Mouse (Mus musculus): Measurements from ENCODE around the gene Mcam. TPM values are rescaled to one million over a fixed set of nuclear protein-coding genes. Genes with fewer than 3 reads are reported as not detected.

The Mcam gene
- polyA plus RNA-seq, 1 experiment from 2014 or later, result 113 TPM

DNA sequence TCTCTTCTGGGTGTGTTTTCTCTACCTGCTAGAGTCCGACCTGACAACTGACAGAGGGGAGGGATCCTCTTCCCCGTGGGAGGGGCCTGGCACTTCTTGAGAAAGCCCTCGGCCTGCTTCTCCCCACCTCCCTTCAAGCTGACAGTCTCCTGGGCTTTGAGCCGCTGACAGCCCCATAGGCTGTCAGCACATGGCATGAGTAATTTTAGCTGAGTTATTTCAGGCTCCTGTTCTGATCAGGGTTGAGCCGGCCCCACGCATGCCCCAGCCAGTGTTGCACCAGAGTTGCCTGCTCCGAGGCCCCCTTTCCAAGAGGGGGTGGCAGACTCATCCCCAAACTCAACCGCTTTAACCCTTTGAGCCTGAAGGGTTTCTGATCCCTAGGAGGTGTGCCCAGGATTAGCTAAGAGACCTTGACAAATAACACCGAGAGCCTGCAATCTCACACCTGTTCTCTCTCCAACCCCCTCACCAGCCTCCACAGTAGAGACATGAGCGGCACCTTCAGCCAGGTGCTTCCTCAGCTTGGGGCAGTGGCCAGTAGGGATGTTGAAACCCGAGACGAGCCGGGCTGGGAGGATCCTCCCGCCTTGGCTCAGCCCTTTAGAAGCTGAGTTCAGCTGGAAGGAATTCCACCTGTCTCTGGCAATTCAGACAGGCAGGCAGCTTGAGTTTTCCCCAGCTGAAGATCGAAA lies 46.4 kb upstream of the Mcam start:
- no peak overlapping the region for H3K27ac ChIP-seq (ENCODE audit: low read length)
- no peak for TF ChIP-seq EP300 (IDR thresholded peaks at IDR 0.05)
- TF ChIP-seq CTCF (IDR thresholded peaks at IDR 0.05), result no peak
- DNase-seq (ENCODE audit: low spot score) (peak; percentile 48), ATAC-seq (no peak)
- 0 out of 2 replicates have a peak, but pooled peaks cover 5% of the 10 kb centered on the region for H3K36me3 ChIP-seq (ENCODE audit: insufficient read depth, low read length)
- H3K9me3 ChIP-seq (ENCODE audit: low read length), result no peaks in the 10 kb centered on the region
- H3K27me3 ChIP-seq (replicated peaks; ENCODE audit: insufficient read depth, low read length), result no peaks in the 10 kb centered on the region; the same call in 1 of the 2 replicates
- H3K4me3 ChIP-seq (ENCODE audit: low read depth, low read length), result no peak overlapping the region
- 10% methylated on average over 15 of the region's 15 CpGs for WGBS
- 0 out of 2 replicates have a peak overlapping the region, but pooled peaks have one; percentile 3 for H3K4me2 ChIP-seq (replicated peaks; ENCODE audit: low read depth, low read length)
- H3K4me1 ChIP-seq (ENCODE audit: insufficient read depth, low read depth, low read length), result peaks cover 15% of the 10 kb centered on the region; the same call in 1 of the 2 replicates
- no peak overlapping the region for H3K9ac ChIP-seq (replicated peaks; ENCODE audit: low read depth)

GRCm38 (mm10) chr9:44088877-44089608 lies 45.2 kb upstream of the Mcam start:
- 45% methylated on average over 12 of the region's 12 CpGs for WGBS
- H3K4me1 ChIP-seq (ENCODE audit: insufficient read depth, low read depth, low read length), result peaks cover 11% of the 10 kb centered on the region; the same call in 1 of the 2 replicates
- DNase-seq (ENCODE audit: low spot score) (peak; percentile 59), ATAC-seq (no peak)
- no peaks in the 10 kb centered on the region for H3K9me3 ChIP-seq (ENCODE audit: low read length)
- no peak overlapping the region for H3K9ac ChIP-seq (replicated peaks; ENCODE audit: low read depth)
- no peak overlapping the region for H3K27ac ChIP-seq (ENCODE audit: low read length)
- H3K4me3 ChIP-seq (ENCODE audit: low read depth, low read length), result no peak overlapping the region
- no peak overlapping the region for H3K4me2 ChIP-seq (replicated peaks; ENCODE audit: low read depth, low read length)
- no peaks in the 10 kb centered on the region; the same call in 1 of the 2 replicates for H3K27me3 ChIP-seq (replicated peaks; ENCODE audit: insufficient read depth, low read length)
- H3K36me3 ChIP-seq (ENCODE audit: insufficient read depth, low read length), result 0 out of 2 replicates have a peak, but pooled peaks cover 5% of the 10 kb centered on the region
- TF ChIP-seq EP300 (IDR thresholded peaks at IDR 0.05) (no peak), CTCF (IDR thresholded peaks at IDR 0.05) (no peak)

DNA sequence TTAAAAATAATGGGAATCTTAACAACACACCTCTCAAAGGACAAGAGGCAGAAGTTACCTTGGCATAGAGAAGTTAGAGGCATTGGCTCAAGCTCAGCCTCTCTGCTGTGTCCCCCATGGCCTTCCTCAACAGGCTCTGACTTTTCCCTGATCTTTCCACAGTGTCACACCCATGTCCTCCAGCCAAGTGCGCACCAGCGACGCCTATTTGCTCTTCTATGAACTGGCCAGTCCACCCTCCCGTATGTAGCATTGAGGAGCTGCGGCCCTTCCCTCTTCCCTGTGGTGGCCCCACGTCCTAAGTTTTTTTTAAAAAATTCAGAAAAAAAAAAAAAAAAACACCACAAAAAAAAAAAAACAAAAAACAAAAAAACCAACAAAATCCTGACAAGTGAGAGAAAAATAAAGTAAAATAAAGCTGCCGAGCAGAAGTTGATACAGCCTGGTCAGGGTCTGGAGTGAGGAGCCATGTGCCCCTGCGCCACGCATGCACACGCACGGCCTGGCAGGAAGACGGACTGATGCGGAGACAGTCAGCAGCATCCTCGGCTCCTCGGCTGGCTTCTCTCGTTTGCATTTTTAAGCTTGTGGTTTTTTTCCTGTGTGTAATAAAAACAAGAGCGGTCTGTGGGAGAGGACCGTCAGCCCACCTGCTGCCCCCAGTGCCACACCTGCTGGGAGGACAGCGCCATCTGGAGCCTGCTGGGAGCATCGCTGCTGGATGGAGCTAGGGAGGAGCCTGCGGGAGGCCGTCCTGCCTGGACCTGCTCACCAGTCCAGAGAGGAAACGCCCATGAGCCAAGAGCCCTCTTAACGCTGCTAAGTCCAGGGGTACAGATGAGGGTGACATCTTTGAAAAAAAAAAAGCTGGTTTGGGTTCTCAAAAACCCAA lies 40.4 kb upstream of the Mcam start:
- 37% methylated on average over 24 of the region's 24 CpGs for WGBS
- H3K4me1 ChIP-seq (ENCODE audit: insufficient read depth, low read depth, low read length), result no peaks in the 10 kb centered on the region
- H3K9ac ChIP-seq (replicated peaks; ENCODE audit: low read depth), result no peak overlapping the region
- H3K36me3 ChIP-seq (ENCODE audit: insufficient read depth, low read length), result 0 out of 2 replicates have a peak, but pooled peaks cover 5% of the 10 kb centered on the region
- no peaks in the 10 kb centered on the region for H3K9me3 ChIP-seq (ENCODE audit: low read length)
- no peak overlapping the region for H3K27ac ChIP-seq (ENCODE audit: low read length)
- peak; percentile 80 for ATAC-seq
- TF ChIP-seq CTCF (IDR thresholded peaks at IDR 0.05), result peak; percentile 88
- TF ChIP-seq EP300 (IDR thresholded peaks at IDR 0.05), result no peak
- no peak overlapping the region for H3K4me2 ChIP-seq (replicated peaks; ENCODE audit: low read depth, low read length)
- H3K27me3 ChIP-seq (replicated peaks; ENCODE audit: insufficient read depth, low read length), result no peaks in the 10 kb centered on the region
- peak; percentile 75 for DNase-seq (ENCODE audit: low spot score)
- no peak overlapping the region for H3K4me3 ChIP-seq (ENCODE audit: low read depth, low read length)

DNA sequence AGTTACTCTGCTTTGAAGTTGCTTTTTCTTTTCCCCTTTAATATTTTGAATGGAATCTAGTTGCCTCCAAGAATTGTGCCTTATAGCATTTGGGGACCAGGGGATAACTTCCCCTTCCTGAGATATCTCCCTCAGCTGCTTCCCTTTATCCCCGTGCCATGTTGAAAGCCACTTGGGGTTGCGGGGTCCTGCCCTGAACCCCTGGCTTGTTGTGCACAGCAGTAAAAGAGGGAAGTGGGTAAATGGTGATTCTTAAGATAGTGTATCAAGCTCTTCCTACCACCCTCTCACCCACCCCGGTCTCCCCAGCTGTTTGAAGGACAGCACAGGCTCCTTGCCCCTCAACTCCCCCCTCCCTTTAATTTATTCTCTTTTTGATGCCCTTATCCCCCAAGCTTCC lies 39.5 kb upstream of the Mcam start:
- 81% methylated on average over 3 of the region's 3 CpGs for WGBS
- Histone ChIP-seq H3K4me1 (ENCODE audit: insufficient read depth, low read depth, low read length) (no peaks in the 10 kb centered on the region), H3K9ac (replicated peaks; ENCODE audit: low read depth) (no peak overlapping the region), H3K4me2 (replicated peaks; ENCODE audit: low read depth, low read length) (no peak overlapping the region), H3K4me3 (ENCODE audit: low read depth, low read length) (no peak overlapping the region), H3K36me3 (ENCODE audit: insufficient read depth, low read length) (0 out of 2 replicates have a peak, but pooled peaks cover 5% of the 10 kb centered on the region), H3K9me3 (ENCODE audit: low read length) (no peaks in the 10 kb centered on the region), H3K27me3 (replicated peaks; ENCODE audit: insufficient read depth, low read length) (no peaks in the 10 kb centered on the region), H3K27ac (ENCODE audit: low read length) (no peak overlapping the region)
- ATAC-seq (no peak), DNase-seq (ENCODE audit: low spot score) (no peak)
- no peak for TF ChIP-seq CTCF (IDR thresholded peaks at IDR 0.05)
- TF ChIP-seq EP300 (IDR thresholded peaks at IDR 0.05), result no peak

DNA sequence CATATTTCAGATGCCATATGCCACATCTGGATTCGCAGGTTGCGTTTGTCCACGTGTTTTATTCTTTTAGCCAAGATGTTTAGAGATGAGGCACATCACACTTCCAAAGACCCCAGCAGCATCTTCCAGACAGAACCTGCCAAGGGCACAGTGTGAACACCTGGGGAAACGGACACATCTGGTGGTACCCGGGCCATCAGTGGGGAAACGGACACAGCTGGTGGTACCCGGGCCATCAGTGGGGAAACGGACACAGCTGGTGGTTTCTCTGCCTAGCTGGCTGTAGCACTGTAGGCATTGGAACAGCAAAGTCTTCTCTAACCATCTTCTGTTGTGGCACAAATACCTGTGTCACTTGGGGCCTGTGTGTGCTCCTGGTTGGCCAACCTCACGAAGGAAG lies 38.5 kb upstream of the Mcam start:
- no peak overlapping the region for H3K4me3 ChIP-seq (ENCODE audit: low read depth, low read length)
- H3K27ac ChIP-seq (ENCODE audit: low read length), result no peak overlapping the region
- H3K36me3 ChIP-seq (ENCODE audit: insufficient read depth, low read length), result 0 out of 2 replicates have a peak, but pooled peaks cover 5% of the 10 kb centered on the region
- WGBS, result 90% methylated on average over 9 of the region's 9 CpGs
- ATAC-seq (no peak), DNase-seq (ENCODE audit: low spot score) (no peak)
- no peaks in the 10 kb centered on the region for H3K9me3 ChIP-seq (ENCODE audit: low read length)
- no peak overlapping the region for H3K4me2 ChIP-seq (replicated peaks; ENCODE audit: low read depth, low read length)
- no peaks in the 10 kb centered on the region for H3K27me3 ChIP-seq (replicated peaks; ENCODE audit: insufficient read depth, low read length)
- H3K4me1 ChIP-seq (ENCODE audit: insufficient read depth, low read depth, low read length), result no peaks in the 10 kb centered on the region
- H3K9ac ChIP-seq (replicated peaks; ENCODE audit: low read depth), result no peak overlapping the region
- TF ChIP-seq CTCF (IDR thresholded peaks at IDR 0.05), result no peak
- no peak for TF ChIP-seq EP300 (IDR thresholded peaks at IDR 0.05)

All from lung, postnatal 0 days (tissue).